Mouse (Mus musculus) CD4-positive helper T cell, adult 2 months (primary cell): Measurements from ENCODE around the gene 1110008L16Rik.
"Not testable (repeated sequence)": the region's sequence is repeated elsewhere in the genome, so short reads cannot be mapped to it uniquely, and the experiment has no call there.

Experiments
- DNase-seq: peaks from one replicate; pipeline ENCODE4 v3.0.0-alpha.2; 2012; ENCODE audit warnings: low read depth, missing footprints, low spot score

Gene 1110008L16Rik

GRCm38 (mm10) chr12:55392733-55393577 is 93.6 kb downstream of the 1110008L16Rik start:
- DNase-seq = peak; percentile 60

- DNase-seq = not testable (repeated sequence)
Measured at GRCm38 (mm10) chr12:55395601-55396000, 96.2 kb downstream of the 1110008L16Rik start.

GRCm38 (mm10) chr12:55396536-55396935 is 97.2 kb downstream of the 1110008L16Rik start:
- DNase-seq = no peak

- DNase-seq = no peak
Measured at GRCm38 (mm10) chr12:55397544-55398239, 98.3 kb downstream of the 1110008L16Rik start.

DNA sequence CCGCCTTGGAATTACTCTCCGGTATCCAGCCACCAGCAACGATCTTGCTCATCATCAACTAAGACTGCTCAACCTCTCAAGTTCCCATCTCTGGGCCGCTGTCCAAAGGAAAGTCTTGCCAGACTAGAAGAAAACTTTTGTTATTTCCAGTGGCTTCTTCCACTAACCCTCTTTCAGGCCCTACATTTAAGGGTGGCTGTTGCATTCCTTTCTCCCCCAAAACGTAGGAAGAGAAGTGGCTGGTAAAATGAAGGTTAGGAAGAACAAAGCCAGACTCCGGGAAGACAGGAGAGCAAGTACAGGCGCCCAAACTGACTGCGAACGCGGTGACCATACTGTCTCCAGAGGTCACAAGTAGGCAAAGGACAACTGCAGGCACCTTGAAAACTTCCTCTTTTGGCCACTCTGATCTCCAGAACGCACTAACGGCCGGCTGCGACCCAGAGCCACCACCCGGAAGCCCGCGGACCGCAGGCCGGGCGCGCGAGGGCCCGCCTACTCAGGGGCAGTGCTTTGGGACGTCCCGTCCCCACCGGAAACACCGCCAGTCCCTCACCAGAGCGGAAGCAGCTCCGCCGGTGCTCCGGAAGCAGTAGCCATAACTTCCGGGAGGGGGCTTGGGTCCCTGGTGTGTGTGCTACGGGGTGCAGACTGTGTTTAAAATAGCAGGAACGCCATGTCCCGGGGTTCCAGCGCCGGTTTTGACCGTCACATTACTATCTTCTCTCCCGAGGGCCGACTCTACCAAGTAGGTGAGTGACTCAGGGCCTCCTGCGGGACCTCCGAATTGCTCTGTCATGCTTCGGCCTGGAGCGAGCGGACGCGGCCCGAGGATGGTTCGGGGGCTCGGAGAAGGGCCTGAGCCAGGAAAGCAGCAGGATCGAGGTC is 99.1 kb downstream of the 1110008L16Rik start:
- DNase-seq = peak; percentile 94

DNA sequence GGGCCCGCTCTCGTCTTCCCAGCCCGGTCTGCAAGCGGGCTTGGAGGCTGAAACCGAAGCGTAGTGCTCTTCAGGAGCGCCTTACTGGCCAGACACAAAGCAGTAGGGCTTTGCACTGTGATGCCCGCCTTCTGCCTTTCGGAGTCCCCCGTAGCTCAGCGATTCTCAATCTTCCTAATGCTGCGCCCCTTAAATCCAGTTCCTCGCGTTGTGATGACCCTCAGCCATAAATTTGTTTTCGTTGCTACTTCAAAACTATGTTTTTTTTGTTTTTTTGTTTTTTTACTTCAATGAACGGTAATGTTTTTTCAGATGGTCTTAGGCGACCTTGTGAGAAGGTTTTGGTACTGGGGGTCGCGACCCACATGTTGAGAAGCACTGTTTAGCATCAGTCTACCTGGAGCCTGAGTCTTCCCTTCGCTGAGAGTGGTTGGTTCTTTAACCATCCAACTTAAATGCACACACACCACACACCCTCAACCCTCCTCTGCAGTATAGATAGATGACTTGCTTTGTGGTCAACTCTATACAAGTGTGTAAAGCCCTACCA is 99.8 kb downstream of the 1110008L16Rik start:
- no peak for DNase-seq

DNA sequence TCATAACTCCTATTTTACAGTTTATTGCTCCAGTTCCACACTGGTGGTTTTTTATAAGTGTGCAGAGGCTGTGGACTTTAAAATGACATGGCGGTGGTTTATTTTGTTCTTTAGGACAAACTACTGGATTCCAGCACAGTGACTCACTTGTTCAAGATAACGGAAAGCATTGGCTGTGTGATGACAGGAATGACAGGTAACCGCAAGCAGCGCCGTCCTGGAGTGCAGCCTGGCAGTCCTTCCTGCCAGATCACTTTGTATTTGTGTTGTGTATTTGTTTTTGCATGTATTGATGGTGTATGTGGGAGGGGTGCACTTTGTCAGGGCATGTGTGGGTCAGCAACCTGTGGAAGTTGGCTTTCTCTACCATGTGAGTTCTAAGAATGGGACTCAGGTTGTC is 108.5 kb downstream of the 1110008L16Rik start:
- no peak for DNase-seq

DNA sequence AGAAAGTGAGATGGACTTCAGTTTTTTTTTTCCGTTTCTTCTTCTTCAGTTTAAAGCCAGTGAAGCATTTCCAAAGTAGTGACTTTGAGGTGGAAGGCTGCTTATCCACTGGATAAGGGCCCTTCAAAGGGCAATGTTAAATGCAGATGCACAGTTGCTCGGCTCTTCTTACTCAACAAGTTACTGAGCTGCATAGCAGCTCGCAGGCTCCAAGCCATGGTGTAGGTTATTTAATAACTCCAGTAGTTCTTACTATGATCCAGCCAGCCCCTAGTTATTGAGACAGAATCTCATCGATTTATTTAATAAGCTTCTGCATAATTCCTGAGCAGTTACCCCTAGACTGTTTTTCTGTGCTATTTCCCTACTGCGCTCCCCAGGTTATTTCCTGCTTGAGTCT is 115.9 kb downstream of the 1110008L16Rik start:
- no peak for DNase-seq

GRCm38 (mm10) chr12:55415762-55416161 is 116.4 kb downstream of the 1110008L16Rik start:
- DNase-seq = no peak

GRCm38 (mm10) chr12:55420220-55420619 is 120.8 kb downstream of the 1110008L16Rik start:
- DNase-seq = no peak

DNA sequence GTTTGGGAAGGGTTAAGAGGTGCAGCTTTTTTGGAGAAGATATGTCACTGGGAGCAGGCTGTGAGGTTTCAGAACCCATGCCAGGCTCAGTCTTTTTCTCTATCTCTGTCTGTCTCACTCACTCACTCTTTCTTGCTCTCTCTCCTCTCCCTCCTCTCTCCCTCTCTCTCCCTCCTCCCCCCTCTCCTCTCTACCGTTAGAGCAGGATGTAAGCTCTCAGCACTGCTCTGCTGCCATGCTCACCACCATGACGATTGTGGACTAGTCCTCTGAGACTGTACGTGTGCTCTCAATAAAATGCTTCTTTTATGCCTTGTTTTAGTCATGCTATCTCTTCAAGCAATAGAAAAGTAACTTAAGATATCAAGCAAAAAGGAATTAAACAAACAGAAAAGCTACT is 122.7 kb downstream of the 1110008L16Rik start:
- no peak for DNase-seq

DNA sequence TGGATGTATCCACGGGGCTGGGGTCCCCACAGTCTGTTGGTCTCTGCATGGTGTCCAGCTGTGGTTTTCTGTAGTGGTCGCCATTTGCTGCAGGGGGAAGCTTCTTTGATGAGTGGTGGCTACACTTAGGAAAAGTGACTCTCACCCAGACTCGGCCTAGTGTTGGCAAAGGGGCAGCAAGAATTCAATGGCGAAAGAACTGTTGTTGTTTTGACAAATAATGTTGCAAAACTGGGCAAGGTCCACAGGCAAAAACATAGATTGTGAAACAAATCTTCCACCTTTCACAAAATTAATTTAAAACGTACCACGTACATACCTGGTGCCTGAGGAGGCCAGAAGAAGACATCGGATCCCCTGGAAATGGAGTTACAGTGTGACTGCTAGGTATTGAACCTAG is 126.9 kb downstream of the 1110008L16Rik start:
- DNase-seq = no peak

GRCm38 (mm10) chr12:55429201-55429600 is 129.8 kb downstream of the 1110008L16Rik start:
- no peak for DNase-seq

DNA sequence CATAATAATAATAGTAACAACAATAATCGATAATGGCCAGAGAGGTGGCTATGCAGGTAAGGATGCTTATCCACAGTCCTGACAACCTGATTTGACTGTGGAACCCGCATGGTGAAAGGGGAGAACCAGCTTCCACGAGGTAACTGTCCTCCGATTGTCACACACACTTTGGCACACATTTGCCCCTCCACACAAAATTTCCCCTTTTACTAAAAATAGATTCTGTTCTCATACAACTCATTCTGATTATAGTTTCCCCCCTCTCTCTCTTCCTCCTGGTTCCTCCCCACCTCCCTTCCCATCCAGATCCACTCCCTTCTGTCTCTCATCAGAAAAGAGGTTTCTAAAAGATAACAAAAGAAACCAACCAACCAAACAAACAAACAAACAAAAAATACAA is 130.6 kb downstream of the 1110008L16Rik start:
- no peak for DNase-seq
